Mouse (Mus musculus): Measurements from ENCODE around the gene Aftph. TPM values are rescaled to one million over a fixed set of nuclear protein-coding genes. Genes with fewer than 3 reads are reported as not detected.

The Aftph gene
- polyA plus RNA-seq, 1 experiment from 2014 or later: 13.1 TPM

- H3K9ac ChIP-seq (ENCODE audit: low read length): 0 out of 2 replicates have a peak overlapping the region, but pooled peaks have one; percentile 29
These were observed 94.2 kb downstream of the Aftph start for GRCm38 (mm10) chr11:20646986-20647726.

GRCm38 (mm10) chr11:20646142-20646541, 95.2 kb downstream of the Aftph start:
- H3K27ac ChIP-seq (ENCODE audit: low read length): no peak overlapping the region
- no peaks in the 10 kb centered on the region for H3K27me3 ChIP-seq (ENCODE audit: control insufficient read depth, insufficient read depth, low read length)
- H3K4me1 ChIP-seq (ENCODE audit: control insufficient read depth, insufficient read depth, low read length): peaks cover 46% of the 10 kb centered on the region
- WGBS: 64% methylated on average over 6 of the region's 6 CpGs
- H3K4me3 ChIP-seq (ENCODE audit: low read length): no peak overlapping the region
- no peak for ATAC-seq (replicated peaks; ENCODE audit: extremely low read depth, insufficient read depth, low FRiP score)
- peaks cover 11% of the 10 kb centered on the region; the same call in 1 of the 2 replicates for H3K36me3 ChIP-seq (ENCODE audit: control insufficient read depth, insufficient read depth)
- no peak overlapping the region for H3K9ac ChIP-seq (ENCODE audit: low read length)
- H3K4me2 ChIP-seq (ENCODE audit: low read depth, low read length): no peak overlapping the region
- H3K9me3 ChIP-seq (replicated peaks; ENCODE audit: control insufficient read depth, low read length): no peaks in the 10 kb centered on the region

More at GRCm38 (mm10) chr11:20646986-20647726, 94.2 kb downstream of the Aftph start:
- peaks cover 11% of the 10 kb centered on the region; the same call in 1 of the 2 replicates for H3K36me3 ChIP-seq (ENCODE audit: control insufficient read depth, insufficient read depth)
- H3K27ac ChIP-seq (ENCODE audit: low read length): peak overlapping the region; percentile 43
- H3K4me2 ChIP-seq (ENCODE audit: low read depth, low read length): no peak overlapping the region
- no peaks in the 10 kb centered on the region for H3K27me3 ChIP-seq (ENCODE audit: control insufficient read depth, insufficient read depth, low read length)
- ATAC-seq (replicated peaks; ENCODE audit: extremely low read depth, insufficient read depth, low FRiP score): no peak
- no peaks in the 10 kb centered on the region for H3K9me3 ChIP-seq (replicated peaks; ENCODE audit: control insufficient read depth, low read length)
- no peak overlapping the region for H3K4me3 ChIP-seq (ENCODE audit: low read length)
- H3K4me1 ChIP-seq (ENCODE audit: control insufficient read depth, insufficient read depth, low read length): peaks cover 46% of the 10 kb centered on the region
- WGBS: 41% methylated on average over 10 of the region's 10 CpGs

- Histone ChIP-seq H3K4me3 (ENCODE audit: low read length) (no peak overlapping the region), H3K27me3 (ENCODE audit: control insufficient read depth, insufficient read depth, low read length) (no peaks in the 10 kb centered on the region), H3K36me3 (ENCODE audit: control insufficient read depth, insufficient read depth) (peaks cover 11% of the 10 kb centered on the region; the same call in 1 of the 2 replicates), H3K4me2 (ENCODE audit: low read depth, low read length) (no peak overlapping the region), H3K4me1 (ENCODE audit: control insufficient read depth, insufficient read depth, low read length) (peaks cover 48% of the 10 kb centered on the region), H3K9me3 (replicated peaks; ENCODE audit: control insufficient read depth, low read length) (no peaks in the 10 kb centered on the region), H3K9ac (ENCODE audit: low read length) (no peak overlapping the region), H3K27ac (ENCODE audit: low read length) (no peak overlapping the region)
- ATAC-seq (replicated peaks; ENCODE audit: extremely low read depth, insufficient read depth, low FRiP score): no peak
- WGBS: 54% methylated on average over 3 of the region's 3 CpGs
These were observed 95.9 kb downstream of the Aftph start for GRCm38 (mm10) chr11:20645521-20645920.

- Histone ChIP-seq H3K4me2 (ENCODE audit: low read depth, low read length) (no peak overlapping the region), H3K27ac (ENCODE audit: low read length) (no peak overlapping the region; the same call in 1 of the 2 replicates), H3K36me3 (ENCODE audit: control insufficient read depth, insufficient read depth) (peaks cover 11% of the 10 kb centered on the region; the same call in 1 of the 2 replicates), H3K9ac (ENCODE audit: low read length) (no peak overlapping the region), H3K4me1 (ENCODE audit: control insufficient read depth, insufficient read depth, low read length) (peaks cover 54% of the 10 kb centered on the region), H3K4me3 (ENCODE audit: low read length) (no peak overlapping the region), H3K9me3 (replicated peaks; ENCODE audit: control insufficient read depth, low read length) (no peaks in the 10 kb centered on the region), H3K27me3 (ENCODE audit: control insufficient read depth, insufficient read depth, low read length) (no peaks in the 10 kb centered on the region)
- no peak for ATAC-seq (replicated peaks; ENCODE audit: extremely low read depth, insufficient read depth, low FRiP score)
- 46% methylated on average over 6 of the region's 6 CpGs for WGBS
These were observed 96.5 kb downstream of the Aftph start for GRCm38 (mm10) chr11:20644872-20645271.

- H3K9me3 ChIP-seq (replicated peaks; ENCODE audit: control insufficient read depth, low read length): no peaks in the 10 kb centered on the region
- H3K27ac ChIP-seq (ENCODE audit: low read length): no peak overlapping the region
- H3K36me3 ChIP-seq (ENCODE audit: control insufficient read depth, insufficient read depth): peaks cover 7% of the 10 kb centered on the region; the same call in 1 of the 2 replicates
- no peak overlapping the region for H3K4me2 ChIP-seq (ENCODE audit: low read depth, low read length)
- ATAC-seq (replicated peaks; ENCODE audit: extremely low read depth, insufficient read depth, low FRiP score): no peak
- peaks cover 60% of the 10 kb centered on the region for H3K4me1 ChIP-seq (ENCODE audit: control insufficient read depth, insufficient read depth, low read length)
- no peaks in the 10 kb centered on the region for H3K27me3 ChIP-seq (ENCODE audit: control insufficient read depth, insufficient read depth, low read length)
- H3K4me3 ChIP-seq (ENCODE audit: low read length): no peak overlapping the region
- H3K9ac ChIP-seq (ENCODE audit: low read length): no peak overlapping the region
- 67% methylated on average over 1 of the region's 1 CpGs for WGBS
These were observed 97.2 kb downstream of the Aftph start for GRCm38 (mm10) chr11:20644166-20644565.

GRCm38 (mm10) chr11:20643161-20643560, 98.2 kb downstream of the Aftph start:
- Histone ChIP-seq H3K4me3 (ENCODE audit: low read length) (no peak overlapping the region), H3K27me3 (ENCODE audit: control insufficient read depth, insufficient read depth, low read length) (no peaks in the 10 kb centered on the region), H3K9me3 (replicated peaks; ENCODE audit: control insufficient read depth, low read length) (no peaks in the 10 kb centered on the region), H3K36me3 (ENCODE audit: control insufficient read depth, insufficient read depth) (peaks cover 2% of the 10 kb centered on the region; the same call in 1 of the 2 replicates), H3K4me2 (ENCODE audit: low read depth, low read length) (no peak overlapping the region), H3K9ac (ENCODE audit: low read length) (no peak overlapping the region), H3K4me1 (ENCODE audit: control insufficient read depth, insufficient read depth, low read length) (peaks cover 60% of the 10 kb centered on the region), H3K27ac (ENCODE audit: low read length) (no peak overlapping the region)
- 71% methylated on average over 5 of the region's 5 CpGs for WGBS
- no peak for ATAC-seq (replicated peaks; ENCODE audit: extremely low read depth, insufficient read depth, low FRiP score)

- ATAC-seq (replicated peaks; ENCODE audit: extremely low read depth, insufficient read depth, low FRiP score): no peak
- H3K4me2 ChIP-seq (ENCODE audit: low read depth, low read length): no peak overlapping the region
- 86% methylated on average over 5 of the region's 5 CpGs for WGBS
These were observed 99.1 kb downstream of the Aftph start for GRCm38 (mm10) chr11:20642321-20642720.

GRCm38 (mm10) chr11:20639918-20640447, 101.4 kb downstream of the Aftph start:
- ATAC-seq (replicated peaks; ENCODE audit: extremely low read depth, insufficient read depth, low FRiP score): peak; percentile 89
- H3K4me1 ChIP-seq (ENCODE audit: control insufficient read depth, insufficient read depth, low read length): peaks cover 51% of the 10 kb centered on the region
- H3K4me3 ChIP-seq (ENCODE audit: low read length): peak overlapping the region; percentile 39
- H3K36me3 ChIP-seq (ENCODE audit: control insufficient read depth, insufficient read depth): no peaks in the 10 kb centered on the region
- peak overlapping the region; percentile 57 for H3K9ac ChIP-seq (ENCODE audit: low read length)
- no peaks in the 10 kb centered on the region for H3K9me3 ChIP-seq (replicated peaks; ENCODE audit: control insufficient read depth, low read length)
- peak overlapping the region; percentile 72 for H3K27ac ChIP-seq (ENCODE audit: low read length)
- H3K27me3 ChIP-seq (ENCODE audit: control insufficient read depth, insufficient read depth, low read length): no peaks in the 10 kb centered on the region
- peak overlapping the region; percentile 63 for H3K4me2 ChIP-seq (ENCODE audit: low read depth, low read length)
- 11% methylated on average over 11 of the region's 11 CpGs for WGBS

More at GRCm38 (mm10) chr11:20642321-20642720, 99.1 kb downstream of the Aftph start:
- H3K9ac ChIP-seq (ENCODE audit: low read length): no peak overlapping the region
- peaks cover 52% of the 10 kb centered on the region for H3K4me1 ChIP-seq (ENCODE audit: control insufficient read depth, insufficient read depth, low read length)
- H3K27ac ChIP-seq (ENCODE audit: low read length): no peak overlapping the region
- no peaks in the 10 kb centered on the region for H3K9me3 ChIP-seq (replicated peaks; ENCODE audit: control insufficient read depth, low read length)
- no peak overlapping the region for H3K4me3 ChIP-seq (ENCODE audit: low read length)
- no peaks in the 10 kb centered on the region for H3K36me3 ChIP-seq (ENCODE audit: control insufficient read depth, insufficient read depth)
- H3K27me3 ChIP-seq (ENCODE audit: control insufficient read depth, insufficient read depth, low read length): no peaks in the 10 kb centered on the region

- Histone ChIP-seq H3K36me3 (ENCODE audit: control insufficient read depth, insufficient read depth) (no peaks in the 10 kb centered on the region), H3K27ac (ENCODE audit: low read length) (no peak overlapping the region), H3K27me3 (ENCODE audit: control insufficient read depth, insufficient read depth, low read length) (no peaks in the 10 kb centered on the region), H3K4me1 (ENCODE audit: control insufficient read depth, insufficient read depth, low read length) (peaks cover 51% of the 10 kb centered on the region), H3K4me2 (ENCODE audit: low read depth, low read length) (no peak overlapping the region), H3K9ac (ENCODE audit: low read length) (no peak overlapping the region), H3K9me3 (replicated peaks; ENCODE audit: control insufficient read depth, low read length) (no peaks in the 10 kb centered on the region), H3K4me3 (ENCODE audit: low read length) (no peak overlapping the region)
- WGBS: 28% methylated on average over 3 of the region's 3 CpGs
- ATAC-seq (replicated peaks; ENCODE audit: extremely low read depth, insufficient read depth, low FRiP score): no peak
These were observed 102.5 kb downstream of the Aftph start for GRCm38 (mm10) chr11:20638841-20639240.

Data from heart, embryonic 16.5 days (tissue).